Mouse (Mus musculus): ENCODE data around the gene Usp5. TPM values are rescaled to one million over a fixed set of nuclear protein-coding genes. Genes with fewer than 3 reads are reported as not detected.

The Usp5 gene
- polyA plus RNA-seq, 1 experiment = 53.0 TPM

- peak overlapping the region; percentile 71 for H3K4me3 ChIP-seq (ENCODE audit: low read depth, low read length)
- TF ChIP-seq CTCF (IDR thresholded peaks at IDR 0.05; ENCODE audit: extremely low read depth, insufficient read length, insufficient replicate concordance, low read depth, low read length) (no peak), POLR2A (IDR thresholded peaks at IDR 0.05; ENCODE audit: low read depth, low read length) (no peak)
- H3K27me3 ChIP-seq (ENCODE audit: control insufficient read depth, insufficient read depth, low read length) = peaks cover 27% of the 10 kb centered on the region
- no peaks in the 10 kb centered on the region for H3K36me3 ChIP-seq (ENCODE audit: control insufficient read depth, insufficient read depth, low read length)
- WGBS = 36% methylated on average over 26 of the region's 26 CpGs
- H3K27ac ChIP-seq (ENCODE audit: insufficient read depth, low read depth, low read length) = no peak overlapping the region
- peaks cover under 1% of the 10 kb centered on the region; the same call in 1 of the 2 replicates for H3K4me1 ChIP-seq (ENCODE audit: control insufficient read depth, insufficient read depth, insufficient read length, low read length)
Measured at GRCm38 (mm10) chr6:124857840-124858530, 28.7 kb upstream of the Usp5 start.

DNA sequence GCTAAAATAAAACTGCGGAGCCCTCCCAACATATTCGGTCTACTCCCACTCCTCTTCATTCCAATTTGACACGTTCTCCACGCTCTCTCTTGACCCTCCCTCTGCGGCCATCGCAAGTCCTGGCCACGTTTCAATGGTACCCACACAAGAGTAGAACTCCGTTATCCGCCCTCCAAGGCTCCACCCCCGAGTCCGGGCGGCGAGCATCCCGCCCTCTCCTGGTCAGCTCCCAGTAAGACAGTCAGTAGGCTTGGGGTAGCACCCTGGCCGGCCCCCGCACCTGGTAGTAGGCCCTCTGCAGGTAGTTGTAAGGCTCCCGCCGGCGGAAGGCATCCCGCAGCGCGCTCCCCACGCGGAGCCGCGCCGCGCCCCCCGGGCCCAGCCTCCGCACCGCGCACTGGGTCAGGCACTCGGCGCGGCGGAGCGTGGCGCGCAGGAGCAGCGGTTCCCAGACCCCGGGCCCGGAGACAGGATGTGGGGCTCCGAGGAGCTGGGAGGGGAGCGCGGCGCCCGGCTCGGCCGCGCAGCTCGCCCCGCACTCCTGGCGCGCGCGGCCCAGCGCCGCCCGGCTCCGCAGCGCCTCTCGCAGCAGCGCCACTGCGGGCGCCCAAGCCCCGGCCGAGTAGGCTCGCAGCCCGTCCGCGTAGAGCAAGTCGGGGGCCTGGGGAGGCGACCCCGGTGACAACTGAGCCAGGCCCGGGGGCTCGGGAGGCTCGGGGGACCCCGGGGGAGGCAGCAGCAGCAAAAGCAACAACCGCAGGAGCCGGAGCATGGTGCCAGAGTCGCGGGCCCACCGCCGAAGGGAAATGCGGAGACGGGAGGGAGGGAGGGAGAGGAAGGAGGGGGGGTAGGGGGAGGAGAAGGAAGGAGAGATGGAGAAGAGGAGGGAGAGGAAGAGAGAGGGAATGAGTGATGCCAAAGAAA, 27.9 kb upstream of the Usp5 start, which contains the start of gene P3h3:
Gene P3h3, minus strand, starts transcription at position 837 of the 924 bp plus-strand sequence.
- Histone ChIP-seq H3K27me3 (ENCODE audit: control insufficient read depth, insufficient read depth, low read length) (peaks cover 24% of the 10 kb centered on the region), H3K27ac (ENCODE audit: insufficient read depth, low read depth, low read length) (no peak within 1 kb of the TSS), H3K36me3 (ENCODE audit: control insufficient read depth, insufficient read depth, low read length) (no peaks in the 10 kb centered on the region), H3K4me3 (ENCODE audit: low read depth, low read length) (peak within 1 kb of the TSS; percentile 71), H3K4me1 (ENCODE audit: control insufficient read depth, insufficient read depth, insufficient read length, low read length) (no peaks in the 10 kb centered on the region; the same call in 1 of the 2 replicates)
- 2% methylated on average over 81 of the region's 86 CpGs for WGBS
- no peak for TF ChIP-seq POLR2A (IDR thresholded peaks at IDR 0.05; ENCODE audit: low read depth, low read length)
- peak; percentile 65; the same call in 1 of the 2 replicates for TF ChIP-seq CTCF (IDR thresholded peaks at IDR 0.05; ENCODE audit: extremely low read depth, insufficient read length, insufficient replicate concordance, low read depth, low read length)

- 26% methylated on average over 14 of the region's 14 CpGs for WGBS
- TF ChIP-seq CTCF (IDR thresholded peaks at IDR 0.05; ENCODE audit: extremely low read depth, insufficient read length, insufficient replicate concordance, low read depth, low read length) (no peak), POLR2A (IDR thresholded peaks at IDR 0.05; ENCODE audit: low read depth, low read length) (no peak)
Measured at GRCm38 (mm10) chr6:124856321-124856720, 27.0 kb upstream of the Usp5 start.

DNA sequence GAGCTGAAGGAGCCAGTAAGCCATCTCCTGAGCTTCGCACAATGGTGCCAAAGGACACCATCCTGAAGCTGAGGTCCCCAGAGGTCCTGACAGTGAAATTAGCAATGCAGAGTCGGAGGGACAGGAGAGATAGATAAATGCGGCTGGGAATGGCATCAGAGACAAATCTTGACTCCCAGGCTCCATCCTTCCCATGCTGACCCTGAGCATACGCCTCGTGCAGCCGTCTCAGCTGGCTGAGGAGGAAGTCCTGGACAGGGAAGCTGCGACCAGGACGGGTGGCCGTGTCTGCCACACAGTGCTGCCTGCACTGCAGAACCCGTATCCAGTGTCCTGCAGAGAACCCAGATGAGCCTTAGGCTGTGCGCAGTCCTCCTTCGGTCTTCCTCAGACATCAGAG, 25.4 kb upstream of the Usp5 start:
- Histone ChIP-seq H3K27me3 (ENCODE audit: control insufficient read depth, insufficient read depth, low read length) (peaks cover 24% of the 10 kb centered on the region), H3K4me3 (ENCODE audit: low read depth, low read length) (no peak overlapping the region), H3K27ac (ENCODE audit: insufficient read depth, low read depth, low read length) (no peak overlapping the region), H3K4me1 (ENCODE audit: control insufficient read depth, insufficient read depth, insufficient read length, low read length) (no peaks in the 10 kb centered on the region), H3K36me3 (ENCODE audit: control insufficient read depth, insufficient read depth, low read length) (no peaks in the 10 kb centered on the region)
- WGBS = 65% methylated on average over 12 of the region's 12 CpGs
- TF ChIP-seq CTCF (IDR thresholded peaks at IDR 0.05; ENCODE audit: extremely low read depth, insufficient read length, insufficient replicate concordance, low read depth, low read length) (no peak), POLR2A (IDR thresholded peaks at IDR 0.05; ENCODE audit: low read depth, low read length) (no peak)

More at GRCm38 (mm10) chr6:124856321-124856720, 27.0 kb upstream of the Usp5 start:
- H3K4me3 ChIP-seq (ENCODE audit: low read depth, low read length) = no peak overlapping the region
- no peak overlapping the region for H3K27ac ChIP-seq (ENCODE audit: insufficient read depth, low read depth, low read length)
- H3K4me1 ChIP-seq (ENCODE audit: control insufficient read depth, insufficient read depth, insufficient read length, low read length) = no peaks in the 10 kb centered on the region; the same call in 1 of the 2 replicates
- H3K27me3 ChIP-seq (ENCODE audit: control insufficient read depth, insufficient read depth, low read length) = peaks cover 24% of the 10 kb centered on the region
- H3K36me3 ChIP-seq (ENCODE audit: control insufficient read depth, insufficient read depth, low read length) = no peaks in the 10 kb centered on the region

GRCm38 (mm10) chr6:124850535-124850934, 21.3 kb upstream of the Usp5 start:
- TF ChIP-seq POLR2A (IDR thresholded peaks at IDR 0.05; ENCODE audit: low read depth, low read length) (no peak), CTCF (IDR thresholded peaks at IDR 0.05; ENCODE audit: extremely low read depth, insufficient read length, insufficient replicate concordance, low read depth, low read length) (no peak)

DNA sequence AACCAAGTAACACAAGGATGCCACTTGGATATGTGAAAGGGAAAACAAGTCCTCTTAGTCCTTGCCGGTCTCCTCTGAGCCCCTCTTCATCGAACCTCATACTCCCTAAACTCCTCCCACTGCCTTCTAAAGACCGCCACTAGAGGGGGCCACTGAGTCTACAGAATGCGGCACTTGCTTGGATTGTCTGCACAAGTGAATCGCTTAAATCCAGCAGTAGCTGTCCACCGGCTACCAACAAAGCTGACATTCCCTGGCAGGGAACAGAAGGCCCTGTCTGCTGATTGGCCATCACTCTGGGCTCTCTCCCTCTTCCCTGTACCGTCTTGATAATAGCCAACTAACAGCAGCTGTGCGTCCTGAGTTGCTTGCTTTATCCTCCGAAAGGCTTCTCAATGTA, 18.0 kb upstream of the Usp5 start:
- TF ChIP-seq POLR2A (IDR thresholded peaks at IDR 0.05; ENCODE audit: low read depth, low read length) (no peak), CTCF (IDR thresholded peaks at IDR 0.05; ENCODE audit: extremely low read depth, insufficient read length, insufficient replicate concordance, low read depth, low read length) (peak; percentile 97; the same call in 1 of the 2 replicates)
- H3K27ac ChIP-seq (ENCODE audit: insufficient read depth, low read depth, low read length) = no peak overlapping the region
- no peaks in the 10 kb centered on the region for H3K4me1 ChIP-seq (ENCODE audit: control insufficient read depth, insufficient read depth, insufficient read length, low read length)
- no peaks in the 10 kb centered on the region for H3K36me3 ChIP-seq (ENCODE audit: control insufficient read depth, insufficient read depth, low read length)
- H3K27me3 ChIP-seq (ENCODE audit: control insufficient read depth, insufficient read depth, low read length) = no peaks in the 10 kb centered on the region
- no peak overlapping the region for H3K4me3 ChIP-seq (ENCODE audit: low read depth, low read length)
- 13% methylated on average over 9 of the region's 9 CpGs for WGBS

More at GRCm38 (mm10) chr6:124850535-124850934, 21.3 kb upstream of the Usp5 start:
- no peaks in the 10 kb centered on the region for H3K36me3 ChIP-seq (ENCODE audit: control insufficient read depth, insufficient read depth, low read length)
- 52% methylated on average over 8 of the region's 8 CpGs for WGBS
- no peaks in the 10 kb centered on the region for H3K27me3 ChIP-seq (ENCODE audit: control insufficient read depth, insufficient read depth, low read length)
- H3K4me3 ChIP-seq (ENCODE audit: low read depth, low read length) = no peak overlapping the region
- H3K27ac ChIP-seq (ENCODE audit: insufficient read depth, low read depth, low read length) = no peak overlapping the region
- no peaks in the 10 kb centered on the region for H3K4me1 ChIP-seq (ENCODE audit: control insufficient read depth, insufficient read depth, insufficient read length, low read length)
